15 mouse cellular contexts compared by ENCODE assay signal in the genomic region with DNA sequence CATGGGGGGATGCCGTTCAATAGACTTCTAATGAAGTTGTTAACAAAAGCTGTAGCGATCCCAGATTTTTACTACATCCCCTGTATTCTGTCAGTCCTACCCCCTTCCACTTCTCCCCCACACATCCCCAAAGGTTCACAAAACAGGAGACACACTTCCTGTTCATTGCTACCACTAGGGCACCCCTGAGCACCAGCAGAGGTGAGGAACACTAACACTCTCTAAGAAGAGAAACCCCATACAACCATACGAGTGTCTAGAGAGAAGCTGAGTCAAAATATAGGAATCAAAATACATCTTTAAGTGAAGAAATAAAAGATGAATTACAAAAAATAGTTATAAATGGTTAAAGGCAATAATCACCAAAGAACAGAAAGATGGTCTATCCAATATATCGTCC. TPM values are rescaled to one million over a fixed set of nuclear protein-coding genes. Genes with fewer than 3 reads are reported as not detected.
DNase-seq lines count a peak whose midpoint lies in the region; ATAC-seq lines count a peak whose summit lies in the region.
"Had no signal": no experiment of that assay in that cellular context is flagged by ENCODE, and none has a peak within 500 bp of the region (broad histone marks: within the 10 kb centered on the region; RNA-seq: fewer than 3 reads in every experiment).

No protein-coding gene starts in this region.

- no peak for ATAC-seq in kidney, embryonic 14.5 days (ENCODE audit: low FRiP score, low TSS enrichment)
- ATAC-seq in neural tube, embryonic 11.5 days (ENCODE audit: insufficient read depth, low FRiP score, low TSS enrichment): no peak

- no peak overlapping the region; the same call in 1 of the 2 replicates for H3K4me2 ChIP-seq in kidney, embryonic 14.5 days (replicated peaks; ENCODE audit: low read depth, low read length)
- H3K4me2 ChIP-seq in neural tube, embryonic 11.5 days (ENCODE audit: low read depth): no peak overlapping the region
- H3K4me2 ChIP-seq: forebrain, embryonic 15.5 days; liver, embryonic 15.5 days had no signal

- DNase-seq in embryo, embryonic 10.5 days (ENCODE audit: low spot score): peak; percentile 27
- no peak for DNase-seq in embryo, embryonic 11 days
- DNase-seq in kidney, postnatal 4 days: no peak
- peak; percentile 22 for DNase-seq in neural tube, embryonic 11.5 days (ENCODE audit: low spot score)
- no peak for DNase-seq in neural tube, embryonic 10.5 days (ENCODE audit: extremely low spot score, low spot score)
- no peak for DNase-seq in adipocyte (ENCODE audit: low spot score)
- DNase-seq in right cerebral cortex, postnatal 25 days: no peak
- DNase-seq: cerebellum, postnatal 36 days; heart, postnatal 14 days; retina, postnatal 1 day; thymus, postnatal 14 days had no signal

- no peak overlapping the region for H3K9ac ChIP-seq in kidney, embryonic 14.5 days (ENCODE audit: low read depth, low read length)
- H3K9ac ChIP-seq in neural tube, embryonic 11.5 days (ENCODE audit: low read length): no peak overlapping the region
- H3K9ac ChIP-seq: forebrain, embryonic 15.5 days; liver, embryonic 15.5 days had no signal

- H3K4me3 ChIP-seq in kidney, embryonic 14.5 days (ENCODE audit: low read length): no peak overlapping the region
- no peak overlapping the region for H3K4me3 ChIP-seq in neural tube, embryonic 11.5 days (ENCODE audit: low read depth, low read length)
- H3K4me3 ChIP-seq: forebrain, embryonic 15.5 days; liver, embryonic 15.5 days; midbrain, embryonic 10.5 days had no signal

- WGBS in kidney, embryonic 14.5 days: 55% methylated on average over 4 of the region's 4 CpGs
- 51% methylated on average over 4 of the region's 4 CpGs for WGBS in neural tube, embryonic 11.5 days

- H3K36me3 ChIP-seq in kidney, embryonic 14.5 days (ENCODE audit: control insufficient read depth, insufficient read depth, low read length): no peaks in the 10 kb centered on the region
- H3K36me3 ChIP-seq in neural tube, embryonic 11.5 days (ENCODE audit: control insufficient read depth, insufficient read depth, low read length): no peaks in the 10 kb centered on the region
- H3K36me3 ChIP-seq: forebrain, embryonic 15.5 days; liver, embryonic 15.5 days; midbrain, embryonic 10.5 days had no signal

- peaks cover 7% of the 10 kb centered on the region; the same call in 1 of the 2 replicates for H3K4me1 ChIP-seq in kidney, embryonic 14.5 days (ENCODE audit: control insufficient read depth, insufficient read depth, low read length)
- peaks cover 5% of the 10 kb centered on the region; the same call in 1 of the 2 replicates for H3K4me1 ChIP-seq in neural tube, embryonic 11.5 days (ENCODE audit: control insufficient read depth, insufficient read depth, low read length)
- H3K4me1 ChIP-seq: liver, embryonic 15.5 days had no signal

- H3K27me3 ChIP-seq in kidney, embryonic 14.5 days (ENCODE audit: control insufficient read depth, insufficient read depth, low read length): no peaks in the 10 kb centered on the region
- H3K27me3 ChIP-seq in neural tube, embryonic 11.5 days (ENCODE audit: control insufficient read depth, insufficient read depth, low read length): no peaks in the 10 kb centered on the region
- H3K27me3 ChIP-seq: forebrain, embryonic 15.5 days; liver, embryonic 15.5 days had no signal

- H3K27ac ChIP-seq in kidney, embryonic 14.5 days (ENCODE audit: low read depth, low read length): peak overlapping the region; percentile 49; the same call in 1 of the 2 replicates
- H3K27ac ChIP-seq in neural tube, embryonic 11.5 days (ENCODE audit: low read depth, low read length): no peak overlapping the region
- H3K27ac ChIP-seq: forebrain, embryonic 15.5 days; liver, embryonic 15.5 days; midbrain, embryonic 10.5 days had no signal

- H3K9me3 ChIP-seq in kidney, embryonic 14.5 days (ENCODE audit: control insufficient read depth, low read length): no peaks in the 10 kb centered on the region
- no peaks in the 10 kb centered on the region for H3K9me3 ChIP-seq in neural tube, embryonic 11.5 days (ENCODE audit: control insufficient read depth, low read length)
- H3K9me3 ChIP-seq: forebrain, embryonic 15.5 days; liver, embryonic 15.5 days had no signal

RNA-seq across cellular contexts. Expression of a gene that starts 49.6 kb away (rescaled TPM):
- polyA plus RNA-seq in kidney, embryonic 14.5 days (2014; fragmentation: Nextera tagmentation; extraction: Ambion mirVana): 31.3 and 43.8 TPM in 2 replicates
- polyA plus RNA-seq in neural tube, embryonic 11.5 days (2014; fragmentation: Nextera tagmentation; extraction: Ambion mirVana): 14.4 and 18.0 TPM in 2 replicates

Comparison
In these comparisons a context has a peak if more than half of its experiments do, and no peak if none do; other contexts are left out.
1. DNase-seq: peak in embryo, embryonic 10.5 days (single experiment) and neural tube, embryonic 11.5 days (single experiment); none in embryo, embryonic 11 days (single experiment), kidney, postnatal 4 days (0 of 2), neural tube, embryonic 10.5 days (single experiment), adipocyte (single experiment) and right cerebral cortex, postnatal 25 days (single experiment).